Mouse (Mus musculus) naive thymus-derived CD4-positive, alpha-beta T cell, adult 5 months (primary cell): ENCODE results near the gene Gm20850. TPM values are rescaled to one million over a fixed set of nuclear protein-coding genes. Genes with fewer than 3 reads are reported as not detected.

Experiments
- polyA plus RNA-seq: library from polyadenylated mRNA; unstranded; fragments of 100-300 nt; shearing (Covaris generic); gene quantifications from one replicate; pipeline ENCODE4 v1.2.1, GENCODE M21; 2017

Gm20850 gene
- not detected for polyA plus RNA-seq

DNA sequence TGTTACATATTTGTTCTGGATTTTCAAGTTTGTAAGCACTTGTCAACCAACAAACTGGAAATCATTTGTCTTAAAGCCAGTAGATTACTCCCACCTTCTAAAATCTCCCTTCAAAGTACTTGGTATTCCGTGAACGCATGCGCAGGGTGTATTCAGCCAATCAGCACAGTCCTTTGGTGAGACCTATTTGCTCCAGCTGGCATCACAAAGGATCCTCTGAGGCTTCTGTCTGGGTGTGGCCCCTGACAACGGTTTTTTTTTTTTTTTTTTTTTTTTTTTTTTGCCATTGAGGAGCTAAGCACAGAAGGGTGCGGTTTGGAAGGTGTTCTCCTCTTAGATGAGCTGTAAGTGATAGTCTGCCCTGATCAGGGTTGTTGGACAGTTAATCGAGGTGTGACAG, at the start of gene Gm20850:
TSS of gene Gm20850 (plus strand) at position 301 of the 400 bp plus-strand sequence.

